Mouse (Mus musculus) layer of hippocampus, postnatal 36 days (tissue): ENCODE results near the gene Tyk2. TPM values are rescaled to one million over a fixed set of nuclear protein-coding genes. Genes with fewer than 3 reads are reported as not detected.

Experiments
- DNase-seq, 2 experiments: peaks; one replicate each; pipeline ENCODE4 v3.0.0; 2022
- total RNA-seq, 2 experiments: library from RNA; stranded (reverse); gene quantifications; 2 replicates each; pipeline ENCODE4 v1.2.3; 2021

The Tyk2 gene
- total RNA-seq = 10 to 100 TPM; 14.6 to 18.0 TPM

- DNase-seq = peak; percentile 88 to 92
Measured at GRCm38 (mm10) chr9:21131059-21131956, at the start of gene Tyk2. Tyk2 (minus strand) TSS chr9:21131243.

- DNase-seq = no peak
Measured at GRCm38 (mm10) chr9:21180841-21181240, 49.8 kb upstream of the Tyk2 start.

- no peak for DNase-seq
Measured at GRCm38 (mm10) chr9:21180402-21180801, 49.4 kb upstream of the Tyk2 start.

GRCm38 (mm10) chr9:21172364-21172763 lies 41.3 kb upstream of the Tyk2 start:
- DNase-seq = no peak

GRCm38 (mm10) chr9:21169157-21169556 lies 38.1 kb upstream of the Tyk2 start:
- no peak for DNase-seq

- peak; percentile 64 to 66 for DNase-seq
Measured at GRCm38 (mm10) chr9:21168161-21169123, 37.4 kb upstream of the Tyk2 start.

- no peak for DNase-seq
Measured at GRCm38 (mm10) chr9:21167140-21168097, 36.4 kb upstream of the Tyk2 start.

GRCm38 (mm10) chr9:21166516-21166915 lies 35.5 kb upstream of the Tyk2 start:
- DNase-seq = no peak

- peak in 1 of 2 experiments; percentile 59 for DNase-seq
Measured at GRCm38 (mm10) chr9:21165952-21166451, 35.0 kb upstream of the Tyk2 start.

- DNase-seq = peak; percentile 76 to 81
Measured at GRCm38 (mm10) chr9:21165041-21165951, 34.3 kb upstream of the Tyk2 start, which contains the start of gene Pde4a. Pde4a (plus strand) TSS chr9:21165714.

- DNase-seq = peak; percentile 53 to 54
Measured at GRCm38 (mm10) chr9:21164072-21164471, 33.0 kb upstream of the Tyk2 start.

- no peak for DNase-seq
Measured at GRCm38 (mm10) chr9:21163086-21164050, 32.3 kb upstream of the Tyk2 start.

- peak; percentile 85 to 88 for DNase-seq
Measured at GRCm38 (mm10) chr9:21161209-21161909, 30.3 kb upstream of the Tyk2 start.

GRCm38 (mm10) chr9:21154787-21155186 lies 23.7 kb upstream of the Tyk2 start:
- DNase-seq = no peak

- no peak for DNase-seq
Measured at GRCm38 (mm10) chr9:21153833-21154232, 22.8 kb upstream of the Tyk2 start.

GRCm38 (mm10) chr9:21153331-21153730 lies 22.3 kb upstream of the Tyk2 start:
- DNase-seq = no peak

GRCm38 (mm10) chr9:21152715-21153114 lies 21.7 kb upstream of the Tyk2 start:
- peak; percentile 60 to 65 for DNase-seq

GRCm38 (mm10) chr9:21149654-21150419 lies 18.8 kb upstream of the Tyk2 start, which contains the start of gene Cdc37:
Cdc37 (minus strand) TSS chr9:21149982.
- DNase-seq = peak; percentile 91 to 92
